Mouse (Mus musculus) neural tube, embryonic 11.5 days (tissue): ENCODE results near the gene Tmem221. TPM values are rescaled to one million over a fixed set of nuclear protein-coding genes. Genes with fewer than 3 reads are reported as not detected.
"Not testable (repeated sequence)": the region's sequence is repeated elsewhere in the genome, so short reads cannot be mapped to it uniquely, and the experiment has no call there.

Experiments
- ATAC-seq: fragments of 200-750 bp; cut with Nextera tagmentation; 2 replicates; pipeline ENCODE4 v1.8.0; 2017; ENCODE audit warnings: moderate number of reproducible peaks, mild to moderate bottlenecking, moderate TSS enrichment, moderate library complexity; ENCODE audit not compliant: insufficient read depth, low FRiP score, low TSS enrichment
- DNase-seq: peaks from one replicate; pipeline ENCODE4 v3.0.0-alpha.2; 2015; ENCODE audit warnings: low spot score
- H3K27ac ChIP-seq: fragments of 300-500 bp; sonication (generic); 2 replicates; pipeline ENCODE4 v1.5.1; 2014; ENCODE audit warnings: low read depth, mild to moderate bottlenecking, low read length
- H3K27me3 ChIP-seq: fragments of 300-500 bp; sonication (generic); 2 replicates; pipeline ENCODE4 v1.6.1; 2014; ENCODE audit warnings: mild to moderate bottlenecking, low read length, mixed read lengths; ENCODE audit not compliant: control insufficient read depth, insufficient read depth
- H3K36me3 ChIP-seq: fragments of 300-500 bp; sonication (generic); 2 replicates; pipeline ENCODE4 v1.6.1; 2014; ENCODE audit warnings: mild to moderate bottlenecking, low read length, moderate library complexity, mixed read lengths; ENCODE audit not compliant: control insufficient read depth, insufficient read depth
- H3K4me1 ChIP-seq: fragments of 300-500 bp; sonication (generic); 2 replicates; pipeline ENCODE4 v1.6.1; 2014; ENCODE audit warnings: low read length, mixed read lengths; ENCODE audit not compliant: control insufficient read depth, insufficient read depth
- H3K4me2 ChIP-seq: fragments of 300-500 bp; sonication (generic); 2 replicates; pipeline ENCODE4 v1.6.1; 2014; ENCODE audit warnings: low read depth, mild to moderate bottlenecking, moderate library complexity
- H3K4me3 ChIP-seq: fragments of 300-500 bp; sonication (generic); 2 replicates; pipeline ENCODE4 v1.5.1; 2014; ENCODE audit warnings: low read depth, low read length
- H3K9ac ChIP-seq: fragments of 300-500 bp; sonication (generic); 2 replicates; pipeline ENCODE4 v1.6.1; 2014; ENCODE audit warnings: mild to moderate bottlenecking, low read length
- H3K9me3 ChIP-seq: fragments of 300-500 bp; sonication (generic); 2 replicates; pipeline ENCODE4 v1.6.1; 2016; ENCODE audit warnings: low read length; ENCODE audit not compliant: control insufficient read depth
- WGBS: fragments of 180-500 bp; shearing (Covaris S2); extraction: QIAGEN DNeasy Blood & Tissue Kit; methylation state at CpG from one replicate; pipeline ENCODE4 v1.1.7; 2014; 5-methylcytosine and 5-hydroxymethylcytosine counted together
- polyA plus RNA-seq: library from polyadenylated mRNA; unstranded; fragments of >200 nt; fragmentation: Nextera tagmentation; extraction: Ambion mirVana; gene quantifications from 2 replicates; pipeline ENCODE4 v1.2.1, GENCODE M21; 2014

Tmem221 gene
- polyA plus RNA-seq, 1 experiment from 2014 or later = not detected

- Histone ChIP-seq H3K4me1 (no peaks in the 10 kb centered on the region), H3K36me3 (no peaks in the 10 kb centered on the region), H3K9me3 (no peaks in the 10 kb centered on the region), H3K27ac (no peak overlapping the region), H3K9ac (no peak overlapping the region), H3K4me3 (no peak overlapping the region), H3K27me3 (peaks cover 26% of the 10 kb centered on the region), H3K4me2 (no peak overlapping the region)
- WGBS = 83% methylated on average over 11 of the region's 11 CpGs
- DNase-seq = no peak
- ATAC-seq = no peak
These were observed 30.2 kb downstream of the Tmem221 start for GRCm38 (mm10) chr8:71528362-71529073.

GRCm38 (mm10) chr8:71527162-71527870 lies 31.4 kb downstream of the Tmem221 start:
- H3K4me1 ChIP-seq = no peaks in the 10 kb centered on the region
- no peaks in the 10 kb centered on the region for H3K36me3 ChIP-seq
- H3K4me2 ChIP-seq = no peak overlapping the region
- no peaks in the 10 kb centered on the region for H3K9me3 ChIP-seq
- DNase-seq (no peak), ATAC-seq (no peak)
- no peak overlapping the region for H3K4me3 ChIP-seq
- peaks cover 26% of the 10 kb centered on the region for H3K27me3 ChIP-seq
- no peak overlapping the region for H3K9ac ChIP-seq
- WGBS = 47% methylated on average over 3 of the region's 3 CpGs
- H3K27ac ChIP-seq = no peak overlapping the region

GRCm38 (mm10) chr8:71526272-71526671 lies 32.4 kb downstream of the Tmem221 start:
- H3K27ac ChIP-seq = no peak overlapping the region
- ATAC-seq (no peak), DNase-seq (no peak)
- H3K9me3 ChIP-seq = no peaks in the 10 kb centered on the region
- H3K4me3 ChIP-seq = no peak overlapping the region
- H3K4me1 ChIP-seq = no peaks in the 10 kb centered on the region
- no peak overlapping the region for H3K4me2 ChIP-seq
- no peak overlapping the region for H3K9ac ChIP-seq
- 10% methylated on average over 6 of the region's 6 CpGs for WGBS
- no peaks in the 10 kb centered on the region for H3K36me3 ChIP-seq
- H3K27me3 ChIP-seq = peaks cover 26% of the 10 kb centered on the region

- DNase-seq = no peak
These were observed 33.2 kb downstream of the Tmem221 start, which contains the start of gene Ccdc194 for GRCm38 (mm10) chr8:71525226-71526050. Gene Ccdc194 (minus strand): TSS chr8:71525711.

GRCm38 (mm10) chr8:71521634-71522033 lies 37.0 kb downstream of the Tmem221 start:
- DNase-seq = peak; percentile 96
- Histone ChIP-seq H3K4me1 (no peaks in the 10 kb centered on the region), H3K27ac (no peak overlapping the region), H3K9ac (no peak overlapping the region), H3K4me3 (no peak overlapping the region), H3K36me3 (no peaks in the 10 kb centered on the region), H3K27me3 (peaks cover 20% of the 10 kb centered on the region), H3K9me3 (no peaks in the 10 kb centered on the region), H3K4me2 (no peak overlapping the region)
- WGBS = 7% methylated on average over 17 of the region's 17 CpGs
- ATAC-seq = peak; percentile 86

More at GRCm38 (mm10) chr8:71525226-71526050, 33.2 kb downstream of the Tmem221 start, which contains the start of gene Ccdc194:
- WGBS = 6% methylated on average over 46 of the region's 46 CpGs
- Histone ChIP-seq H3K36me3 (no peaks in the 10 kb centered on the region), H3K9ac (no peak within 1 kb of the TSS), H3K27me3 (peaks cover 26% of the 10 kb centered on the region), H3K27ac (no peak within 1 kb of the TSS), H3K9me3 (no peaks in the 10 kb centered on the region), H3K4me2 (peak within 1 kb of the TSS; percentile 19; the same call in 1 of the 2 replicates), H3K4me3 (no peak within 1 kb of the TSS), H3K4me1 (no peaks in the 10 kb centered on the region)
- ATAC-seq = no peak

GRCm38 (mm10) chr8:71519037-71519825 lies 39.4 kb downstream of the Tmem221 start:
- 48% methylated on average over 8 of the region's 10 CpGs for WGBS

GRCm38 (mm10) chr8:71516786-71517185 lies 41.9 kb downstream of the Tmem221 start:
- WGBS = 15% methylated on average over 6 of the region's 6 CpGs
- no peak for ATAC-seq
- Histone ChIP-seq H3K9me3 (no peaks in the 10 kb centered on the region), H3K4me3 (no peak overlapping the region), H3K27me3 (no peaks in the 10 kb centered on the region; the same call in 1 of the 2 replicates), H3K4me1 (no peaks in the 10 kb centered on the region), H3K27ac (no peak overlapping the region), H3K36me3 (no peaks in the 10 kb centered on the region), H3K4me2 (no peak overlapping the region), H3K9ac (no peak overlapping the region)
- no peak for DNase-seq

More at GRCm38 (mm10) chr8:71519037-71519825, 39.4 kb downstream of the Tmem221 start:
- H3K4me2 ChIP-seq, H3K9me3 ChIP-seq, ATAC-seq, H3K4me3 ChIP-seq, H3K4me1 ChIP-seq, H3K27ac ChIP-seq, H3K27me3 ChIP-seq, H3K9ac ChIP-seq, H3K36me3 ChIP-seq: not testable (repeated sequence)
- DNase-seq = peak; percentile 74

- DNase-seq = no peak
- H3K4me1 ChIP-seq = no peaks in the 10 kb centered on the region
- no peak overlapping the region for H3K4me3 ChIP-seq
- no peaks in the 10 kb centered on the region for H3K36me3 ChIP-seq
- 70% methylated on average over 5 of the region's 5 CpGs for WGBS
- no peaks in the 10 kb centered on the region for H3K27me3 ChIP-seq
- no peak overlapping the region for H3K4me2 ChIP-seq
- ATAC-seq = no peak
- H3K9ac ChIP-seq = no peak overlapping the region
- H3K9me3 ChIP-seq = no peaks in the 10 kb centered on the region
- H3K27ac ChIP-seq = no peak overlapping the region
These were observed 43.6 kb downstream of the Tmem221 start for GRCm38 (mm10) chr8:71515043-71515442.
